Mouse (Mus musculus): ENCODE data around the gene Scn3a.

Scn3a gene

DNA sequence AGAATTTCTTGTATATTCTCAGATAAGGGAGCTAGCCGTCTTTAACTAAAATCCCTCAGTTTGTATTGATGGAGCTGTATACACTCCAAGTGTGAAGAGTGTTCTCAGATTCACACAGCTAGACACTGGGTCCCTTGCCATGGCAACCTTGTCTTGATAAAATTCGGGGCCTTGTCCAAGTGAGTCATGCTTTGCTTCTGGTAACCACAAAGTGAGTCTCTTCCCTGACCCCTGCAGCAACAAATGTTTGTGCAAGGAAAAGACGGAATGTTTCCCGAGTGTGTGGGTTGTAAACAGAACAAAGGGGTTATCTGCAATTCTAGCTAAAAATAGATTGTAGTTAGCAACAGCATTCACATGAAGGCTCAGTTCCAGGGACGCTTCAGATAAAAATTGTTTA is 125.9 kb downstream of the Scn3a start:
- peak; percentile 82 for TF ChIP-seq GATA4 (IDR thresholded peaks at IDR 0.05; ENCODE audit: insufficient replicate concordance, low read length)

GRCm38 (mm10) chr2:65441110-65441509 is 126.3 kb downstream of the Scn3a start:
- no peak for TF ChIP-seq GATA4 (IDR thresholded peaks at IDR 0.05; ENCODE audit: insufficient replicate concordance, low read length)

GRCm38 (mm10) chr2:65436917-65437316 is 130.5 kb downstream of the Scn3a start:
- TF ChIP-seq GATA4 (IDR thresholded peaks at IDR 0.05; ENCODE audit: insufficient replicate concordance, low read length): no peak

- TF ChIP-seq GATA4 (IDR thresholded peaks at IDR 0.05; ENCODE audit: insufficient replicate concordance, low read length): no peak
These were observed 143.9 kb downstream of the Scn3a start for GRCm38 (mm10) chr2:65423501-65423900.

GRCm38 (mm10) chr2:65421259-65422255 is 145.9 kb downstream of the Scn3a start:
- no peak for TF ChIP-seq GATA4 (IDR thresholded peaks at IDR 0.05; ENCODE audit: insufficient replicate concordance, low read length)

GRCm38 (mm10) chr2:65418608-65419007 is 148.8 kb downstream of the Scn3a start:
- TF ChIP-seq GATA4 (IDR thresholded peaks at IDR 0.05; ENCODE audit: insufficient replicate concordance, low read length): no peak

GRCm38 (mm10) chr2:65416535-65416934 is 150.9 kb downstream of the Scn3a start:
- TF ChIP-seq GATA4 (IDR thresholded peaks at IDR 0.05; ENCODE audit: insufficient replicate concordance, low read length): no peak

GRCm38 (mm10) chr2:65415294-65415693 is 152.1 kb downstream of the Scn3a start:
- TF ChIP-seq GATA4 (IDR thresholded peaks at IDR 0.05; ENCODE audit: insufficient replicate concordance, low read length): no peak

DNA sequence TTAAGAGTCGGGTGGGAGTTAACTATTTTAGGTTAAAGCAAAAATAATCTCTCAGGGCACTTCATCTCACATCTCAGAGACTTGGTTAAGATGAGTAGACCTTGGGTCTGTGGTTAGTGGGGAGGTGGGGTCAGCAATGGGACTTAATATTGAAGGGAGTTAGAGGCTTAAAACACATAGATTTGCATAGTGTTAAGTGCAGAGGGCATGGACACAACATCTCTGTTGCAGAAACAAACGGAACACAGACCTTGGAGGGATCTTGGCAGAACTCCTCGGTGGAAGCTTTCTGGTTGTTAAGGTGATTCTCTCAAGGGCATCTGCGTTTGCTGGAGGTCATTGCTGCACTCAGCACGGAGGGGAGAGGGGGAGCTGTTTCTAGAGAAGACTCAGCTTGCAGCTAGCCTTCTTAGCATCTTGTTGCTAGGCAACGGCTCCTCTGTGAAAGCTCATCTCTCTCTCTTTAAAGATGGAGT is 152.6 kb downstream of the Scn3a start:
- no peak for TF ChIP-seq GATA4 (IDR thresholded peaks at IDR 0.05; ENCODE audit: insufficient replicate concordance, low read length)

GRCm38 (mm10) chr2:65414237-65414636 is 153.2 kb downstream of the Scn3a start:
- no peak for TF ChIP-seq GATA4 (IDR thresholded peaks at IDR 0.05; ENCODE audit: insufficient replicate concordance, low read length)

DNA sequence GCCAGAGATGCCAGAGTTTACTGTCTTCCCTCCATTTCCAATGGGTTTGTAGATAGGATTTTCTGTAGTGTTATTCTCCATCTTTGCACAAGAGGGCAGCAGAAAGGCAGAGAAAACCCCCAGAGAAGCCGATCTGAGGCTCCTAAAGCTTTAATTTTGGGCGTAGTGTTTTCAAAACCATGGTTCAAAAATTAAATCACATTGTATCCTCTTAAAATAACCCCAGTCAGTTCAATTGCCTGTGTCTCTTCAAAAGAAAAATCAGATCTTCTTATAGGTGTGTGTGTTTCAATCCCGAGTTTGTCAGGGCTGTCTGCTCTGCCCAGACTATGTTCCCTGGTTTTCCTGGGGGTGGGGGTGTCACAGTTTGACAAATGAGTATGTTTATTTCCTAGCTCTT is 153.7 kb downstream of the Scn3a start:
- no peak for TF ChIP-seq GATA4 (IDR thresholded peaks at IDR 0.05; ENCODE audit: insufficient replicate concordance, low read length)
